Mouse (Mus musculus) MEL (cell line): ENCODE results near the gene Camta1. TPM values are rescaled to one million over a fixed set of nuclear protein-coding genes. Genes with fewer than 3 reads are reported as not detected.

ENCODE experiments used
- DNase-seq: peaks from one replicate; pipeline ENCODE4 v3.0.0; 2011; ENCODE audit warnings: low read depth, low spot score
- H3K27ac ChIP-seq: 2 replicates; pipeline ENCODE4 v1.5.1; 2012; ENCODE audit warnings: low read depth, mild to moderate bottlenecking, control low read depth, low read length, moderate library complexity; ENCODE audit not compliant: control insufficient read depth
- H3K27me3 ChIP-seq, 2 experiments: fragments of 150-350 bp in 1 of 2; sonication (generic) in 1 of 2; 2 replicates each; pipeline ENCODE4 v1.6.1; 2012; ENCODE audit warnings: low read length in 2 of 2, mild to moderate bottlenecking in 2 of 2, improper control_type of control experiment in 1 of 2, moderate library complexity in 1 of 2; ENCODE audit not compliant: insufficient read depth in 2 of 2, control insufficient read depth in 1 of 2
- H3K36me3 ChIP-seq, 2 experiments: 2 replicates each; pipeline ENCODE4 v1.6.1; 2012 to 2014; ENCODE audit warnings: low read length in 2 of 2, improper control_type of control experiment in 1 of 2, inconsistent platforms in 1 of 2, mild to moderate bottlenecking in 1 of 2; ENCODE audit not compliant: insufficient read depth in 2 of 2, control insufficient read depth in 1 of 2
- H3K4me1 ChIP-seq, 2 experiments: fragments of 150-350 bp in 1 of 2; sonication (generic) in 1 of 2; 2 replicates each; pipeline ENCODE4 v1.6.1; 2012; ENCODE audit warnings: low read length in 2 of 2, improper control_type of control experiment in 1 of 2, mild to moderate bottlenecking in 1 of 2; ENCODE audit not compliant: insufficient read depth in 2 of 2, control insufficient read depth in 1 of 2
- H3K4me3 ChIP-seq, 2 experiments: fragments of 150-350 bp in 1 of 2; sonication (generic) in 1 of 2; 2 replicates each; pipeline ENCODE4 v1.5.1; 2012; ENCODE audit warnings: low read depth in 2 of 2, low read length in 2 of 2, mild to moderate bottlenecking in 2 of 2, moderate library complexity in 2 of 2, control low read depth in 1 of 2, improper control_type of control experiment in 1 of 2; ENCODE audit not compliant: control insufficient read depth in 1 of 2, insufficient read depth in 1 of 2
- H3K79me2 ChIP-seq: 2 replicates; pipeline ENCODE4 v1.6.1; 2012; ENCODE audit warnings: mild to moderate bottlenecking, low read length, moderate library complexity; ENCODE audit not compliant: control insufficient read depth, poor library complexity, insufficient read depth
- H3K9ac ChIP-seq: 2 replicates; pipeline ENCODE4 v1.6.1; 2012; ENCODE audit warnings: low read depth, mild to moderate bottlenecking, control low read depth, low read length, moderate library complexity; ENCODE audit not compliant: control insufficient read depth, poor library complexity, severe bottlenecking
- H3K9me3 ChIP-seq: fragments of 150-350 bp; sonication (generic); replicated peaks from 2 replicates; pipeline ENCODE4 v1.6.1; 2012; ENCODE audit warnings: mild to moderate bottlenecking, low read length, improper control_type of control experiment, moderate library complexity; ENCODE audit not compliant: insufficient read depth
- BHLHE40 ChIP-seq: IDR thresholded peaks from 2 replicates; pipeline ENCODE4 v1.6.1; 2012; ENCODE audit warnings: low read depth, mild to moderate bottlenecking, inconsistent platforms, low read length, improper control_type of control experiment, borderline replicate concordance
- CHD1 ChIP-seq: IDR thresholded peaks from 2 replicates; pipeline ENCODE4 v1.6.1; 2012; ENCODE audit warnings: low read depth, mild to moderate bottlenecking, inconsistent platforms, low read length, improper control_type of control experiment
- CHD2 ChIP-seq: IDR thresholded peaks from 2 replicates; pipeline ENCODE4 v1.6.1; 2011; ENCODE audit warnings: low read length, improper control_type of control experiment
- CTCF ChIP-seq, 3 experiments: IDR thresholded peaks in 2 of 3; conservative IDR thresholded peaks in 1 of 3; 2 replicates each; pipeline ENCODE4 v1.5.1; 2011 to 2012; ENCODE audit warnings: low read length in 3 of 3, low read depth in 2 of 3, mild to moderate bottlenecking in 2 of 3, improper control_type of control experiment in 1 of 3, inconsistent platforms in 1 of 3, mixed read lengths in 1 of 3, moderate library complexity in 1 of 3; ENCODE audit not compliant: control insufficient read depth in 1 of 3, insufficient read depth in 1 of 3, poor library complexity in 1 of 3, severe bottlenecking in 1 of 3
- E2F4 ChIP-seq: IDR thresholded peaks from 2 replicates; pipeline ENCODE4 v1.6.1; 2011; ENCODE audit warnings: low read depth, low read length, improper control_type of control experiment, borderline replicate concordance
- ELF1 ChIP-seq: IDR thresholded peaks from 2 replicates; pipeline ENCODE4 v1.6.1; 2014; ENCODE audit warnings: low read depth, mild to moderate bottlenecking, inconsistent platforms, low read length, improper control_type of control experiment, moderate library complexity
- EP300 ChIP-seq, 2 experiments: IDR thresholded peaks; 2 replicates each; pipeline ENCODE4 v1.6.1; 2011; ENCODE audit warnings: improper control_type of control experiment in 2 of 2, low read length in 2 of 2, low read depth in 1 of 2, mild to moderate bottlenecking in 1 of 2
- GABPA ChIP-seq: IDR thresholded peaks from 2 replicates; pipeline ENCODE4 v1.6.1; 2012; ENCODE audit warnings: low read depth, mild to moderate bottlenecking, inconsistent platforms, low read length, improper control_type of control experiment, moderate library complexity
- HCFC1 ChIP-seq: IDR thresholded peaks from 2 replicates; pipeline ENCODE4 v1.6.1; 2012; ENCODE audit warnings: low read depth, mild to moderate bottlenecking, inconsistent platforms, low read length, improper control_type of control experiment, moderate library complexity
- JUND ChIP-seq: IDR thresholded peaks from 2 replicates; pipeline ENCODE4 v1.6.1; 2011; ENCODE audit warnings: low read depth, mild to moderate bottlenecking, improper control_type of control experiment, low read length
- MAZ ChIP-seq: IDR thresholded peaks from 2 replicates; pipeline ENCODE4 v1.6.1; 2012; ENCODE audit warnings: low read depth, mild to moderate bottlenecking, inconsistent platforms, low read length, improper control_type of control experiment
- MEF2A ChIP-seq: IDR thresholded peaks from 2 replicates; pipeline ENCODE4 v1.6.1; 2014; ENCODE audit warnings: low read depth, mild to moderate bottlenecking, inconsistent platforms, low read length, improper control_type of control experiment; ENCODE audit not compliant: poor library complexity, insufficient replicate concordance, severe bottlenecking; ENCODE audit errors: extremely low read depth
- NELFE ChIP-seq: IDR thresholded peaks from 2 replicates; pipeline ENCODE4 v1.6.1; 2011; ENCODE audit warnings: low read depth, low read length, improper control_type of control experiment
- NRF1 ChIP-seq: IDR thresholded peaks from 2 replicates; pipeline ENCODE4 v1.6.1; 2014; ENCODE audit warnings: low read depth, mild to moderate bottlenecking, inconsistent platforms, low read length, improper control_type of control experiment, moderate library complexity; ENCODE audit not compliant: poor library complexity, insufficient read depth, severe bottlenecking
- RAD21 ChIP-seq: IDR thresholded peaks from 2 replicates; pipeline ENCODE4 v1.6.1; 2011; ENCODE audit warnings: mild to moderate bottlenecking, low read depth, low read length, improper control_type of control experiment
- RCOR1 ChIP-seq: IDR thresholded peaks from 2 replicates; pipeline ENCODE4 v1.6.1; 2012; ENCODE audit warnings: low read depth, mild to moderate bottlenecking, inconsistent platforms, low read length, improper control_type of control experiment
- SIN3A ChIP-seq: IDR thresholded peaks from 2 replicates; pipeline ENCODE4 v1.6.1; 2012; ENCODE audit warnings: low read length, improper control_type of control experiment, inconsistent platforms
- TAL1 ChIP-seq: IDR thresholded peaks from 2 replicates; pipeline ENCODE4 v1.6.1; 2012; ENCODE audit warnings: mild to moderate bottlenecking, inconsistent platforms, low read length, moderate library complexity, mixed read lengths
- USF1 ChIP-seq: IDR thresholded peaks from 2 replicates; pipeline ENCODE4 v1.6.1; 2014; ENCODE audit warnings: low read depth, mild to moderate bottlenecking, inconsistent platforms, low read length, improper control_type of control experiment, moderate library complexity
- ZC3H11A ChIP-seq: IDR thresholded peaks from 2 replicates; pipeline ENCODE4 v1.6.1; 2012; ENCODE audit warnings: low read depth, mild to moderate bottlenecking, inconsistent platforms, low read length, improper control_type of control experiment
- polyA plus RNA-seq, 2 experiments: library from polyadenylated mRNA; stranded (reverse) in 1 of 2; unstranded in 1 of 2; fragments of >175 nt in 1 of 2; fragments of >200 nt in 1 of 2; gene quantifications; 2 replicates each; pipeline versions ENCODE4 v1.2.1 to v1.2.4; 2012; ENCODE audit warnings: low replicate concordance in 2 of 2, low read depth in 1 of 2; ENCODE audit not compliant: insufficient read length in 2 of 2, insufficient read depth in 1 of 2, missing spikeins in 1 of 2
- total RNA-seq: library from RNA; depleted of rRNA; stranded (reverse); fragments of 300-350 nt; gene quantifications from 2 replicates; pipeline ENCODE4 v1.2.3, GENCODE M21; 2012

Camta1 gene
- total and polyA plus RNA-seq, 3 experiments: 28.2 to 87.5 TPM; not detected in 1

DNA sequence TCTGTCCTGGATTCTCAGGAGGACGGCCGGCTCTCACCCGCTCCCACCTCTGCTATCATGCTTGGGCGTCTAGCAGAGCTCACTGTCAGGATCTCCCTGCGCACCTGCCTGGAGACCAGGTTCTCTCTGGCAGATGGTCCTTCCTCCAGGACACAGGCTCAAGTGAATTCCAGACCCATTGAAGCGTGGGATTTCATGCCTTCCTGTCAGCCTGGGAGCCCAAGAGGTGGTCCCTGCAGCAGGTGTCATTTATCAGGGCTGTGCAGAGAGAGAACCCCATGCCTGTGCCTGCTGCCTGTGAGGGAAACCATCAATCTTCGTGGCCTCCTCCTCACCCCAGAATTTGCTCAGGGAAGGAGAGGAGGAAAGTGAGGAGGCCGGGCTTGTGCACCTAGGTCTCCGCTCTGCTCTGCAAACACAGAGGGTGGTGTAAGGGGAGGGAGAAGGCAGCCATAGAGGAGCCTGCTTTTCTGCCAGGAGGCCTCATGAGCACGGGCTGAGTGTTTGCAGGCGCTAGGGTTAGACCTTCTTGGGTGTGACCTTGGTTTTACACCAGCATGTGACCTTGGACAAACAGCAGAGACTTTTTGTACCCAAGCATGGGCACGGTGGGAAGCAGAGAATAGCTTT, 551.5 kb downstream of the Camta1 start:
- Histone ChIP-seq H3K4me3 (no peak overlapping the region), H3K4me1 (no peaks in the 10 kb centered on the region), H3K27ac (no peak overlapping the region), H3K9me3 (no peaks in the 10 kb centered on the region), H3K79me2 (no peaks in the 10 kb centered on the region), H3K9ac (no peak overlapping the region), H3K27me3 (no peaks in the 10 kb centered on the region), H3K36me3 (no peaks in the 10 kb centered on the region)
- TF ChIP-seq E2F4 (no peak), MAZ (no peak), BHLHE40 (no peak), ZC3H11A (no peak), MEF2A (no peak), CTCF (IDR thresholded peaks at IDR 0.05 in 2 of 3, conservative IDR thresholded peaks at IDR 0.05 in 1 of 3; ENCODE audit: control insufficient read depth in 1 of 3, insufficient read depth in 1 of 3, low read depth in 2 of 3, low read length in 3 of 3, poor library complexity in 1 of 3, severe bottlenecking in 1 of 3) (no peak)
- no peak for DNase-seq

DNA sequence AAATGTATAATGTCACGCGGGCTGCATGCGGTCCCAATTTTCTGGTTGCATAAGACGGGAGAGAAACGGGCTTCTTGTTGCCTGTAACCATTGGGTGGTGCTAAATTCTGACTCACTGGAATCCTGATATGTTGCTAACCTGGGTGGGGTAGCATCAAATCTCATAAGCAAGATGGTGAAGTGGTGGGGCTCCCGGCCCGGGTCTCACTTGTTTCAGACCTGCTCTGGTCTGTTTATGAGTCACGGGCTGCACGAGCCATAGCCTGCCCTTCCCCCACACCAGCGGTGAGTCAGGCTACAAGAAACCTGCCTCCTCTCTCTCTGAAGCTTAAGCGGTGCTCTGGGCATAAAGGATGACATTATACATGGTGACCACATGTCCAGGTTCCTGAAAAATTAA, 554.8 kb downstream of the Camta1 start:
- TF ChIP-seq RCOR1: no peak
- no peak for TF ChIP-seq NRF1
- H3K9me3 ChIP-seq: no peaks in the 10 kb centered on the region
- no peak overlapping the region for H3K9ac ChIP-seq

DNA sequence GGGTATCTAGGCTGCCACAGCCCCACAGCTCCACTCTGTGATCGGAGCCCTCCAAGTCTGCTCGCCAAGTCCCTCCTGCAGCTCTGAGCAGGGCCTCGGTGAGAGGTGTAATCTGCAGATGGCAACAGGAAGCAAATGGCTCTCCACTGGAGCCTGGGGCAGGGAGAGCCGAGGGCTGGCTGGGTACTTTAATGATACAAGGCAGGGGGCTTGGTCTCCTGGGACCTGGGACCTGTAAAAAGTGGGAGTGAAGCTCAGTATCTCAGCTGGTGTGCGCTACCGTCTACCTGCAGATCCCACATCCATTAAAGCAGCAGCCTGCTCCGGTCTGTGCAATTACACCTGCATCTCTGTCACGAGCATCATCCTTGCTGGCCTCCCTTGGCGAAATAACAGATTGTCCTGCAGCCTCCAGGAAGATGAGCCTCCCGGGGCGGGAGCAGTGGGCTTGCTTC, 555.3 kb downstream of the Camta1 start:
- no peaks in the 10 kb centered on the region for H3K27me3 ChIP-seq
- H3K4me3 ChIP-seq: no peak overlapping the region
- no peak for DNase-seq
- H3K79me2 ChIP-seq: no peaks in the 10 kb centered on the region
- H3K9me3 ChIP-seq: no peaks in the 10 kb centered on the region
- no peaks in the 10 kb centered on the region for H3K36me3 ChIP-seq
- no peak overlapping the region for H3K27ac ChIP-seq
- TF ChIP-seq MAZ (no peak), ELF1 (no peak), NRF1 (no peak), CHD2 (no peak), EP300 (IDR thresholded peaks at IDR 0.05; ENCODE audit: low read depth in 1 of 2, low read length in 2 of 2) (no peak), MEF2A (no peak), USF1 (no peak), SIN3A (no peak), JUND (no peak), GABPA (no peak), CHD1 (no peak), HCFC1 (no peak), RAD21 (no peak), TAL1 (no peak), RCOR1 (no peak), NELFE (no peak)
- H3K4me1 ChIP-seq: no peaks in the 10 kb centered on the region
- H3K9ac ChIP-seq: no peak overlapping the region

More for the DNA sequence above, 554.8 kb downstream of the Camta1 start:
- H3K4me3 ChIP-seq: no peak overlapping the region
- H3K4me1 ChIP-seq: no peaks in the 10 kb centered on the region
- H3K27ac ChIP-seq: no peak overlapping the region
- no peaks in the 10 kb centered on the region for H3K36me3 ChIP-seq
- DNase-seq: no peak
- H3K79me2 ChIP-seq: no peaks in the 10 kb centered on the region
- H3K27me3 ChIP-seq: no peaks in the 10 kb centered on the region
